Mouse (Mus musculus) kidney, postnatal 10 days (tissue): ENCODE measurements around the gene Kat6b.

Source experiments
- DNase-seq: peaks from one replicate; pipeline ENCODE4 v3.0.0; 2021; ENCODE audit warnings: mixed read lengths

Gene Kat6b

GRCm38 (mm10) chr14:21600174-21600566 lies 118.9 kb downstream of the Kat6b start:
- no peak for DNase-seq

GRCm38 (mm10) chr14:21600628-21601027 lies 119.4 kb downstream of the Kat6b start:
- no peak for DNase-seq

GRCm38 (mm10) chr14:21602166-21602565 lies 120.9 kb downstream of the Kat6b start:
- no peak for DNase-seq

- no peak for DNase-seq
Observed at GRCm38 (mm10) chr14:21602937-21603336, 121.7 kb downstream of the Kat6b start.

GRCm38 (mm10) chr14:21607686-21608085 lies 126.5 kb downstream of the Kat6b start:
- no peak for DNase-seq

- DNase-seq, result no peak
Observed at GRCm38 (mm10) chr14:21608886-21609285, 127.7 kb downstream of the Kat6b start.

GRCm38 (mm10) chr14:21610224-21610623 lies 129.0 kb downstream of the Kat6b start:
- no peak for DNase-seq

GRCm38 (mm10) chr14:21613031-21613430 lies 131.8 kb downstream of the Kat6b start:
- no peak for DNase-seq

- no peak for DNase-seq
Observed at GRCm38 (mm10) chr14:21614103-21614502, 132.9 kb downstream of the Kat6b start.

GRCm38 (mm10) chr14:21615853-21616252 lies 134.6 kb downstream of the Kat6b start:
- DNase-seq, result no peak

GRCm38 (mm10) chr14:21617221-21617980 lies 136.2 kb downstream of the Kat6b start:
- no peak for DNase-seq

GRCm38 (mm10) chr14:21619951-21620350 lies 138.7 kb downstream of the Kat6b start:
- DNase-seq, result no peak

- DNase-seq, result peak; percentile 44
Observed at GRCm38 (mm10) chr14:21625946-21626345, 144.7 kb downstream of the Kat6b start.

GRCm38 (mm10) chr14:21631665-21632200 lies 150.5 kb downstream of the Kat6b start:
- no peak for DNase-seq

- no peak for DNase-seq
Observed at GRCm38 (mm10) chr14:21636548-21636947, 155.3 kb downstream of the Kat6b start.

GRCm38 (mm10) chr14:21640806-21641435 lies 159.7 kb downstream of the Kat6b start:
- no peak for DNase-seq

GRCm38 (mm10) chr14:21653813-21654212 lies 172.6 kb downstream of the Kat6b start:
- no peak for DNase-seq

GRCm38 (mm10) chr14:21659155-21659554 lies 177.9 kb downstream of the Kat6b start:
- no peak for DNase-seq

GRCm38 (mm10) chr14:21659652-21660051 lies 178.4 kb downstream of the Kat6b start:
- peak; percentile 77 for DNase-seq

GRCm38 (mm10) chr14:21662465-21663142 lies 181.4 kb downstream of the Kat6b start:
- peak; percentile 65 for DNase-seq

GRCm38 (mm10) chr14:21669218-21669617 lies 188.0 kb downstream of the Kat6b start:
- peak; percentile 41 for DNase-seq

GRCm38 (mm10) chr14:21669633-21670421 lies 188.6 kb downstream of the Kat6b start:
- DNase-seq, result peak; percentile 60
